Mouse (Mus musculus): ENCODE measurements around the gene Rbm44. TPM values are rescaled to one million over a fixed set of nuclear protein-coding genes. Genes with fewer than 3 reads are reported as not detected.

Gene Rbm44
- polyA plus RNA-seq, 1 experiment from 2014 or later: 2.4 TPM

- Histone ChIP-seq H3K9me3 (ENCODE audit: control insufficient read depth, low read length) (no peaks in the 10 kb centered on the region), H3K9ac (ENCODE audit: low read depth, low read length) (no peak overlapping the region), H3K4me3 (ENCODE audit: low read depth, low read length) (no peak overlapping the region), H3K36me3 (ENCODE audit: control insufficient read depth, insufficient read depth, low read length) (0 out of 2 replicates have a peak, but pooled peaks cover under 1% of the 10 kb centered on the region), H3K27ac (ENCODE audit: low read depth, low read length) (no peak overlapping the region), H3K4me2 (peak overlapping the region; percentile 83; the same call in 1 of the 2 replicates), H3K27me3 (replicated peaks; ENCODE audit: control insufficient read depth, insufficient read depth, low read length) (peaks cover 16% of the 10 kb centered on the region), H3K4me1 (replicated peaks; ENCODE audit: control insufficient read depth, insufficient read depth, low read length) (peaks cover 9% of the 10 kb centered on the region; the same call in 1 of the 2 replicates)
- DNase-seq (ENCODE audit: low spot score) (no peak), ATAC-seq (replicated peaks; ENCODE audit: low FRiP score) (no peak)
- WGBS: 67% methylated on average over 6 of the region's 6 CpGs
Observed at GRCm38 (mm10) chr1:91180723-91181122, 35.8 kb downstream of the Rbm44 start.

- ATAC-seq (replicated peaks; ENCODE audit: low FRiP score) (no peak), DNase-seq (ENCODE audit: low spot score) (no peak)
- Histone ChIP-seq H3K27me3 (replicated peaks; ENCODE audit: control insufficient read depth, insufficient read depth, low read length) (peaks cover 16% of the 10 kb centered on the region), H3K9me3 (ENCODE audit: control insufficient read depth, low read length) (peaks cover 2% of the 10 kb centered on the region; the same call in 1 of the 2 replicates), H3K4me2 (no peak overlapping the region), H3K9ac (ENCODE audit: low read depth, low read length) (no peak overlapping the region), H3K4me3 (ENCODE audit: low read depth, low read length) (no peak overlapping the region), H3K4me1 (replicated peaks; ENCODE audit: control insufficient read depth, insufficient read depth, low read length) (peaks cover 9% of the 10 kb centered on the region; the same call in 1 of the 2 replicates), H3K36me3 (ENCODE audit: control insufficient read depth, insufficient read depth, low read length) (0 out of 2 replicates have a peak, but pooled peaks cover 2% of the 10 kb centered on the region), H3K27ac (ENCODE audit: low read depth, low read length) (no peak overlapping the region)
- WGBS: 68% methylated on average over 5 of the region's 5 CpGs
Observed at GRCm38 (mm10) chr1:91181261-91181660, 36.4 kb downstream of the Rbm44 start.

GRCm38 (mm10) chr1:91181784-91182450 is 37.0 kb downstream of the Rbm44 start:
- peaks cover 9% of the 10 kb centered on the region; the same call in 1 of the 2 replicates for H3K4me1 ChIP-seq (replicated peaks; ENCODE audit: control insufficient read depth, insufficient read depth, low read length)
- 48% methylated on average over 12 of the region's 12 CpGs for WGBS
- peaks cover 16% of the 10 kb centered on the region for H3K27me3 ChIP-seq (replicated peaks; ENCODE audit: control insufficient read depth, insufficient read depth, low read length)
- H3K9ac ChIP-seq (ENCODE audit: low read depth, low read length): no peak overlapping the region
- no peak overlapping the region for H3K27ac ChIP-seq (ENCODE audit: low read depth, low read length)
- DNase-seq (ENCODE audit: low spot score): no peak
- H3K36me3 ChIP-seq (ENCODE audit: control insufficient read depth, insufficient read depth, low read length): 0 out of 2 replicates have a peak, but pooled peaks cover 2% of the 10 kb centered on the region
- ATAC-seq (replicated peaks; ENCODE audit: low FRiP score): no peak
- peaks cover 3% of the 10 kb centered on the region; the same call in 1 of the 2 replicates for H3K9me3 ChIP-seq (ENCODE audit: control insufficient read depth, low read length)
- H3K4me3 ChIP-seq (ENCODE audit: low read depth, low read length): no peak overlapping the region
- no peak overlapping the region for H3K4me2 ChIP-seq

GRCm38 (mm10) chr1:91183305-91183704 is 38.4 kb downstream of the Rbm44 start:
- DNase-seq (ENCODE audit: low spot score) (no peak), ATAC-seq (replicated peaks; ENCODE audit: low FRiP score) (no peak)
- H3K4me2 ChIP-seq: no peak overlapping the region
- H3K36me3 ChIP-seq (ENCODE audit: control insufficient read depth, insufficient read depth, low read length): 0 out of 2 replicates have a peak, but pooled peaks cover 2% of the 10 kb centered on the region
- WGBS: 82% methylated on average over 10 of the region's 10 CpGs
- H3K9me3 ChIP-seq (ENCODE audit: control insufficient read depth, low read length): peaks cover 3% of the 10 kb centered on the region; the same call in 1 of the 2 replicates
- H3K4me1 ChIP-seq (replicated peaks; ENCODE audit: control insufficient read depth, insufficient read depth, low read length): peaks cover 16% of the 10 kb centered on the region; the same call in 1 of the 2 replicates
- no peak overlapping the region for H3K27ac ChIP-seq (ENCODE audit: low read depth, low read length)
- peaks cover 16% of the 10 kb centered on the region for H3K27me3 ChIP-seq (replicated peaks; ENCODE audit: control insufficient read depth, insufficient read depth, low read length)
- H3K9ac ChIP-seq (ENCODE audit: low read depth, low read length): no peak overlapping the region
- no peak overlapping the region for H3K4me3 ChIP-seq (ENCODE audit: low read depth, low read length)

- ATAC-seq (replicated peaks; ENCODE audit: low FRiP score) (no peak), DNase-seq (ENCODE audit: low spot score) (no peak)
- H3K9me3 ChIP-seq (ENCODE audit: control insufficient read depth, low read length): peaks cover 3% of the 10 kb centered on the region; the same call in 1 of the 2 replicates
- WGBS: 64% methylated on average over 6 of the region's 6 CpGs
- H3K9ac ChIP-seq (ENCODE audit: low read depth, low read length): no peak overlapping the region
- no peak overlapping the region for H3K4me2 ChIP-seq
- peak overlapping the region; percentile 82; the same call in 1 of the 2 replicates for H3K27ac ChIP-seq (ENCODE audit: low read depth, low read length)
- 0 out of 2 replicates have a peak, but pooled peaks cover 11% of the 10 kb centered on the region for H3K4me1 ChIP-seq (replicated peaks; ENCODE audit: control insufficient read depth, insufficient read depth, low read length)
- H3K27me3 ChIP-seq (replicated peaks; ENCODE audit: control insufficient read depth, insufficient read depth, low read length): no peaks in the 10 kb centered on the region
- 0 out of 2 replicates have a peak, but pooled peaks cover 2% of the 10 kb centered on the region for H3K36me3 ChIP-seq (ENCODE audit: control insufficient read depth, insufficient read depth, low read length)
- no peak overlapping the region for H3K4me3 ChIP-seq (ENCODE audit: low read depth, low read length)
Observed at GRCm38 (mm10) chr1:91186677-91187076, 41.8 kb downstream of the Rbm44 start.

- Histone ChIP-seq H3K36me3 (ENCODE audit: control insufficient read depth, insufficient read depth, low read length) (0 out of 2 replicates have a peak, but pooled peaks cover 2% of the 10 kb centered on the region), H3K27me3 (replicated peaks; ENCODE audit: control insufficient read depth, insufficient read depth, low read length) (no peaks in the 10 kb centered on the region), H3K4me3 (ENCODE audit: low read depth, low read length) (no peak overlapping the region), H3K9ac (ENCODE audit: low read depth, low read length) (no peak overlapping the region), H3K9me3 (ENCODE audit: control insufficient read depth, low read length) (peaks cover 3% of the 10 kb centered on the region; the same call in 1 of the 2 replicates), H3K4me2 (peak overlapping the region; percentile 40), H3K4me1 (replicated peaks; ENCODE audit: control insufficient read depth, insufficient read depth, low read length) (0 out of 2 replicates have a peak, but pooled peaks cover 8% of the 10 kb centered on the region), H3K27ac (ENCODE audit: low read depth, low read length) (peak overlapping the region; percentile 82)
- 50% methylated on average over 5 of the region's 5 CpGs for WGBS
- no peak for DNase-seq (ENCODE audit: low spot score)
- ATAC-seq (replicated peaks; ENCODE audit: low FRiP score): no peak
Observed at GRCm38 (mm10) chr1:91187315-91187714, 42.4 kb downstream of the Rbm44 start.

GRCm38 (mm10) chr1:91187786-91188640 is 43.1 kb downstream of the Rbm44 start:
- Histone ChIP-seq H3K9me3 (ENCODE audit: control insufficient read depth, low read length) (peaks cover 3% of the 10 kb centered on the region; the same call in 1 of the 2 replicates), H3K4me1 (replicated peaks; ENCODE audit: control insufficient read depth, insufficient read depth, low read length) (0 out of 2 replicates have a peak, but pooled peaks cover 7% of the 10 kb centered on the region), H3K4me3 (ENCODE audit: low read depth, low read length) (no peak overlapping the region), H3K4me2 (peak overlapping the region; percentile 40; the same call in 1 of the 2 replicates), H3K9ac (ENCODE audit: low read depth, low read length) (no peak overlapping the region), H3K36me3 (ENCODE audit: control insufficient read depth, insufficient read depth, low read length) (0 out of 2 replicates have a peak, but pooled peaks cover 2% of the 10 kb centered on the region), H3K27me3 (replicated peaks; ENCODE audit: control insufficient read depth, insufficient read depth, low read length) (no peaks in the 10 kb centered on the region), H3K27ac (ENCODE audit: low read depth, low read length) (peak overlapping the region; percentile 82)
- no peak for DNase-seq (ENCODE audit: low spot score)
- 63% methylated on average over 7 of the region's 7 CpGs for WGBS
- peak; percentile 81 for ATAC-seq (replicated peaks; ENCODE audit: low FRiP score)

GRCm38 (mm10) chr1:91188851-91189460 is 44.1 kb downstream of the Rbm44 start:
- H3K4me1 ChIP-seq (replicated peaks; ENCODE audit: control insufficient read depth, insufficient read depth, low read length): 0 out of 2 replicates have a peak, but pooled peaks cover 7% of the 10 kb centered on the region
- DNase-seq (ENCODE audit: low spot score) (no peak), ATAC-seq (replicated peaks; ENCODE audit: low FRiP score) (no peak)
- peaks cover 3% of the 10 kb centered on the region; the same call in 1 of the 2 replicates for H3K9me3 ChIP-seq (ENCODE audit: control insufficient read depth, low read length)
- 0 out of 2 replicates have a peak, but pooled peaks cover 2% of the 10 kb centered on the region for H3K36me3 ChIP-seq (ENCODE audit: control insufficient read depth, insufficient read depth, low read length)
- H3K27me3 ChIP-seq (replicated peaks; ENCODE audit: control insufficient read depth, insufficient read depth, low read length): no peaks in the 10 kb centered on the region
- no peak overlapping the region for H3K4me3 ChIP-seq (ENCODE audit: low read depth, low read length)
- no peak overlapping the region for H3K27ac ChIP-seq (ENCODE audit: low read depth, low read length)
- WGBS: 88% methylated on average over 10 of the region's 10 CpGs
- no peak overlapping the region for H3K4me2 ChIP-seq
- H3K9ac ChIP-seq (ENCODE audit: low read depth, low read length): no peak overlapping the region
